Mouse (Mus musculus) left cerebral cortex, adult 2 months (tissue): ENCODE measurements around the gene Mbd4. TPM values are rescaled to one million over a fixed set of nuclear protein-coding genes. Genes with fewer than 3 reads are reported as not detected.
"Not testable (repeated sequence)": the region's sequence is repeated elsewhere in the genome, so short reads cannot be mapped to it uniquely, and the experiment has no call there.

Source experiments
- DNase-seq, 2 experiments: peaks; one replicate each; pipeline ENCODE4 v3.0.0; 2021 to 2022; ENCODE audit warnings: low spot score in 2 of 2, mixed read lengths in 1 of 2; ENCODE audit errors: extremely low spot score in 1 of 2
- H3K27ac ChIP-seq: fragments of 200-600 bp; 2 replicates; pipeline ENCODE4 v1.8.1; 2022
- H3K4me3 ChIP-seq: fragments of 200-600 bp; 2 replicates; pipeline ENCODE4 v1.8.1; 2022
- CTCF ChIP-seq: fragments of 200-600 bp; IDR thresholded peaks from 2 replicates; pipeline ENCODE4 v1.8.1; 2022; ENCODE audit warnings: antibody characterized with exemption, mild to moderate bottlenecking, moderate library complexity
- intact Hi-C: fragments of 180-260 bp; cut with DNase I; formaldehyde crosslinking; loops from one replicate; pipeline ENCODE4 v1.15.1; 2025
- total RNA-seq, 2 experiments: library from RNA; stranded (reverse); gene quantifications; 2 replicates each; pipeline ENCODE4 v1.2.3; 2021

Gene Mbd4
- total RNA-seq, 2 experiments from 2014 or later: 8.5 TPM

- intact Hi-C loops: no loop called here
- no peak for DNase-seq
- Histone ChIP-seq H3K4me3 (no peak overlapping the region), H3K27ac (no peak overlapping the region)
- peak; percentile 49 for TF ChIP-seq CTCF
Observed at GRCm38 (mm10) chr6:115888296-115888695, 35.1 kb upstream of the Mbd4 start.

- intact Hi-C loops: no loop called here
- Histone ChIP-seq H3K4me3 (no peak overlapping the region), H3K27ac (no peak overlapping the region)
- DNase-seq: no peak
- no peak for TF ChIP-seq CTCF
Observed at GRCm38 (mm10) chr6:115886894-115887293, 33.7 kb upstream of the Mbd4 start.

DNA sequence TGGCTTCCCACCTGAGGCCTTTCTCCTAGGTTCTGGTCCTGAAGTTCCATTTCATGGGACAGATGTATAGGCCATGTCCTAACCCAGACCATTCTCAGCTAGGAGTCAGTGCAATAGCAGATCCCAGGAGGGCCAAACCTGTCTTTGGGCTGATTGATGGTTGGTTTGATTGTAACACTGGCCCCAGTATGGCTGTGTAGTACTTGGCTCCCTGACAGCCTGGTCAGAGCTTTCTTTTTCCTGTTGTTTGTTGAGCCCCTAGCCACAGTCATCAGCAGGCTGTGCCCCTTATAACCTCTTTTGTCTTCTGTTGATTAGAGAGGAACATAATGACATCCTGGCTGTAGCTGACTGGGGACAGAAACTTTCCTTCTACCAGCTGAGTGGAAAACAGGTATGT is 30.8 kb upstream of the Mbd4 start:
- H3K4me3 ChIP-seq: no peak overlapping the region
- intact Hi-C loops: no loop called here
- DNase-seq: no peak
- no peak overlapping the region for H3K27ac ChIP-seq
- no peak for TF ChIP-seq CTCF

DNA sequence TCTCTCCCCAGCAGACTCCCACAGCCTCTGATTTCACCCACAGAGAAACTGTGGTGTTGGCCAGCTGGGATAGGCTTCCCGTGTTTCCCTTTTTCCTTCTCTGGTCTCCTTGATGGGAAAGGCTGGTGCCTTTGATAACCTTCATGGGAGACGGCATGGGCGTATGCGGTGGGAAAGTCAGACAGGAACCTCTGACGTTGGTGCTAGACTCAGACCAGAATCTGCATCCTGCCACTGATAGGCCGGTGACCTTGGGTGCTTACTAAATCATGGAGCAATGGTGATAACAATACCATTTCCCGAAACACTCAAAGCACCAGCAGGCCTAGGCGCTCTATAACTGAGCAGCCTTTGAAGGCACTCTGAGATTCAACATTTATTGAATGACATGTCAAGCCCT is 27.6 kb upstream of the Mbd4 start:
- no peak for DNase-seq
- Histone ChIP-seq H3K27ac (no peak overlapping the region; the same call in 1 of the 2 replicates), H3K4me3 (no peak overlapping the region)
- intact Hi-C loops: no loop called here
- no peak for TF ChIP-seq CTCF

DNA sequence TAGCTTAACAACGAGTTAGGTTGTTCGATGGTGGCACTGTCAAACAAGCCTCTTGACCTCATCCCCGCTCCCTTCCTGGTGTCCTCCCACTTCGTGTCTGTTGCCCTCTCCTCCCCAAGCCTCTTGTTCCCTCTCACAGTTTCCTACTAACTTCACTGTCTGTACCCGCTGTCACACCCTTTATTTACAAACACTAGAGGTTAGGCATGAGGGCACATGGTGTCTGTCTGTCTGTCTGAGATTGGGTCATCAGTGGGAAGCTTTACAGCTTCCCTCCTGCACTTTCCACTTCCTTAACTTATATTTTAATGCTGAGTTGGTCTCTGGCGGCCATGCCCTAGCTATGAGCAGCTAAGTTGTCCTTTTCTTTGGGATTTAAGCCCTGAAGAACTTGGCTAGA is 26.6 kb upstream of the Mbd4 start:
- no peak overlapping the region for H3K27ac ChIP-seq
- intact Hi-C loops: no loop called here
- DNase-seq: no peak
- H3K4me3 ChIP-seq: no peak overlapping the region
- no peak for TF ChIP-seq CTCF

- Histone ChIP-seq H3K27ac (no peak overlapping the region), H3K4me3 (no peak overlapping the region)
- intact Hi-C loops: no loop called here
- TF ChIP-seq CTCF: no peak
- DNase-seq: no peak
Observed at GRCm38 (mm10) chr6:115878694-115879093, 25.5 kb upstream of the Mbd4 start.

- intact Hi-C loops: no loop called here
- H3K4me3 ChIP-seq: no peak overlapping the region
- TF ChIP-seq CTCF: no peak
- no peak overlapping the region for H3K27ac ChIP-seq
- no peak for DNase-seq
Observed at GRCm38 (mm10) chr6:115877239-115877638, 24.1 kb upstream of the Mbd4 start.

DNA sequence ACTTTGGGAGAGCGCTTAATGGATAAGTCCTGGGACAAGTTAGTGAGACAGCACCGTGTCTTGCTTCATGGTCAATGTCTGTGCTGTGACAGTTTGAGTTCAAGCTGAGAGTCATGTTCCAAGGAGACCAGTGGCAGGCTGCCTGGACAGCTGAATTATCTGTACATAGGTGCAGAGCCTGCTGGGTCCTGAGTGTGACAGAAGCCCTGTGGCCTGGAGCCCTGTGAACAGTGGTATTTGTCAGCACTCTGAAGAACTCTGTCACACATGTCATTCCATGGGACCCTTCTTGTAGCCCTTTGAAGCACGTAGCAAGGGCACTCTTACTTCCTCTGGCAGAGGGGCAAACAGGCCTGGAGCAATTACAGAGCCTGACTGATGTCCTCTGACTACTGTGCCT is 18.1 kb upstream of the Mbd4 start:
- intact Hi-C loops, H3K27ac ChIP-seq, DNase-seq, H3K4me3 ChIP-seq: not testable (repeated sequence)

DNA sequence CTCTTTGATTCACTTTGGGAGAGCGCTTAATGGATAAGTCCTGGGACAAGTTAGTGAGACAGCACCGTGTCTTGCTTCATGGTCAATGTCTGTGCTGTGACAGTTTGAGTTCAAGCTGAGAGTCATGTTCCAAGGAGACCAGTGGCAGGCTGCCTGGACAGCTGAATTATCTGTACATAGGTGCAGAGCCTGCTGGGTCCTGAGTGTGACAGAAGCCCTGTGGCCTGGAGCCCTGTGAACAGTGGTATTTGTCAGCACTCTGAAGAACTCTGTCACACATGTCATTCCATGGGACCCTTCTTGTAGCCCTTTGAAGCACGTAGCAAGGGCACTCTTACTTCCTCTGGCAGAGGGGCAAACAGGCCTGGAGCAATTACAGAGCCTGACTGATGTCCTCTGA is 14.0 kb upstream of the Mbd4 start:
- intact Hi-C loops, H3K4me3 ChIP-seq, DNase-seq: not testable (repeated sequence)

DNA sequence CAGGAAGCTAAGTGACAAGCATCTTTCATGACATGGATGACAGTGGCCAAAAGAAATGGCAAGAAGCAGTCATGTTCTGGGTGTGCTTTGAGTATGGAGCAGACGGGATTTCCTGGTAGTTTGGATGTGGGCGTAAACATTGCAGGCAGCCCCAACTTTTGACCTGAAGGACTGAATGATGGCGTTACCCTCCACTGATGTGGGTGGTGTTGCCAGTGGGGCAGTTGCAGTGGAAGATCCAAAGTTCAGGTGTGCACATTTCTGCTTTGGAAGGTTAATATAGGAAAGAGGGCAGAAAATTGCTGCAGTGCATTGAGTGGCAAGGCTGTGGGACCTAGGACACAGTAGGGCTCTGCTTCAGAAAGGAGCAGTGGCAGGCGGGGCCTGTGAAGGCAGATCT is 12.1 kb upstream of the Mbd4 start:
- DNase-seq: no peak
- TF ChIP-seq CTCF: no peak
- Histone ChIP-seq H3K27ac (peak overlapping the region; percentile 78; the same call in 1 of the 2 replicates), H3K4me3 (no peak overlapping the region)
- intact Hi-C loops: no loop called here

More for the DNA sequence above, 14.0 kb upstream of the Mbd4 start:
- not testable (repeated sequence) for H3K27ac ChIP-seq

- Histone ChIP-seq H3K27ac (peak overlapping the region; percentile 78), H3K4me3 (no peak overlapping the region)
- TF ChIP-seq CTCF: no peak
- intact Hi-C loops: loop anchor here (5.0 kb wide), 1 partner anchor 49 kb away; no protein-coding TSS in a partner anchor
- peak in 1 of 2 experiments; percentile 51 for DNase-seq
Observed at GRCm38 (mm10) chr6:115863340-115863841, 10.2 kb upstream of the Mbd4 start.

- no peak for TF ChIP-seq CTCF
- no peak overlapping the region for H3K27ac ChIP-seq
- no peak overlapping the region for H3K4me3 ChIP-seq
- no peak for DNase-seq
- intact Hi-C loops: loop anchor here (5.0 kb wide), 1 partner anchor 52 kb away; no protein-coding TSS in a partner anchor
Observed at GRCm38 (mm10) chr6:115860027-115860556, 6.9 kb upstream of the Mbd4 start.

DNA sequence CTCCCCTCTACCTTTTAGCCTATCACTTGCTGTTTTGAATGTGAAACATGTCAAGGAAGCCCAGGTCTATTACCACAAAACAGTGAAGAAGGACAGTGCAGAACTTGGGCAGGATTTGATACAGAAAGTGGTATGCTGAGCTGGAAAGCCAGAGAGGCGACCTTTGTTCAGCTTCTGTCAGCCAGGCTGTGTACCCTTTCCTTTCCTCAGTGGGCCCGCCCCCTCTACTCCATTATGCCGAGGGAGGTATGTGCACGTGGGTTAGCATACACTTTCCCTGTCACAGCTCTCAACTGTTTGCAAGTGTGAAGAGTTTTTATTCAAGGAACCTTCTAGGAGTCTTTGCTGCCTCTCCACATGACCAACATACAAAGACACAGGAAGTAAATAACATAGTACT is 6.1 kb upstream of the Mbd4 start:
- intact Hi-C loops: no loop called here
- no peak for DNase-seq
- Histone ChIP-seq H3K4me3 (no peak overlapping the region), H3K27ac (no peak overlapping the region)
- no peak for TF ChIP-seq CTCF
